Mouse (Mus musculus) thymus, postnatal 36 days (tissue): ENCODE results near the gene Ccdc43.
A peak's percentile ranks its signal among the peaks of the same experiment; 100 is the strongest.
"Not testable (repeated sequence)": the region's sequence is repeated elsewhere in the genome, so short reads cannot be mapped to it uniquely, and the experiment has no call there.

Experiments used
- DNase-seq, 2 experiments: peaks; one replicate each; pipeline ENCODE4 v3.0.0; 2022; ENCODE audit warnings: mixed read lengths in 2 of 2

Gene Ccdc43

GRCm38 (mm10) chr11:102697338-102698017 lies at the start of gene Ccdc43:
Ccdc43 (minus strand) TSS chr11:102697782.
- DNase-seq: peak; percentile 80 to 81

- no peak for DNase-seq
Observed at GRCm38 (mm10) chr11:102744746-102745145, 47.2 kb upstream of the Ccdc43 start.

GRCm38 (mm10) chr11:102742843-102743242 lies 45.3 kb upstream of the Ccdc43 start:
- DNase-seq: no peak

- DNase-seq: no peak
Observed at GRCm38 (mm10) chr11:102742066-102742465, 44.5 kb upstream of the Ccdc43 start.

- DNase-seq: peak; percentile 33 to 43
Observed at GRCm38 (mm10) chr11:102741129-102741950, 43.8 kb upstream of the Ccdc43 start.

- DNase-seq: no peak
Observed at GRCm38 (mm10) chr11:102740634-102741033, 43.1 kb upstream of the Ccdc43 start.

- DNase-seq: peak; percentile 58 to 68
Observed at GRCm38 (mm10) chr11:102739278-102739966, 41.8 kb upstream of the Ccdc43 start.

GRCm38 (mm10) chr11:102738046-102738445 lies 40.5 kb upstream of the Ccdc43 start:
- DNase-seq: no peak

GRCm38 (mm10) chr11:102734961-102735360 lies 37.4 kb upstream of the Ccdc43 start:
- no peak for DNase-seq

GRCm38 (mm10) chr11:102733146-102733545 lies 35.6 kb upstream of the Ccdc43 start:
- no peak for DNase-seq

- DNase-seq: no peak
Observed at GRCm38 (mm10) chr11:102731366-102731765, 33.8 kb upstream of the Ccdc43 start.

- no peak for DNase-seq
Observed at GRCm38 (mm10) chr11:102729835-102730234, 32.3 kb upstream of the Ccdc43 start.

GRCm38 (mm10) chr11:102728614-102729013 lies 31.0 kb upstream of the Ccdc43 start:
- no peak for DNase-seq

GRCm38 (mm10) chr11:102725574-102725973 lies 28.0 kb upstream of the Ccdc43 start:
- DNase-seq: peak; percentile 24 to 31

GRCm38 (mm10) chr11:102716135-102716534 lies 18.6 kb upstream of the Ccdc43 start:
- no peak for DNase-seq

- not testable (repeated sequence) for DNase-seq
Observed at GRCm38 (mm10) chr11:102714578-102714977, 17.0 kb upstream of the Ccdc43 start.

GRCm38 (mm10) chr11:102712411-102712810 lies 14.8 kb upstream of the Ccdc43 start:
- DNase-seq: no peak

- DNase-seq: not testable (repeated sequence)
Observed at GRCm38 (mm10) chr11:102702206-102702605, 4.6 kb upstream of the Ccdc43 start.

GRCm38 (mm10) chr11:102698018-102698476 lies 465 bp upstream of the Ccdc43 start:
- DNase-seq: no peak

- no peak for DNase-seq
Observed at GRCm38 (mm10) chr11:102695289-102695688, 2.3 kb downstream of the Ccdc43 start.

GRCm38 (mm10) chr11:102690162-102690561 lies 7.4 kb downstream of the Ccdc43 start:
- DNase-seq: peak; percentile 35 to 52

- no peak for DNase-seq
Observed at GRCm38 (mm10) chr11:102665637-102666435, 31.7 kb downstream of the Ccdc43 start.
